Mouse (Mus musculus) myocyte (in vitro differentiated cells): ENCODE data around the gene Slc7a7.

Experiments used
- MAX ChIP-seq: IDR thresholded peaks from one replicate; pipeline ENCODE4 v1.6.1; 2011; ENCODE audit warnings: low read depth, mild to moderate bottlenecking, control low read depth
- MYOD1 ChIP-seq, 3 experiments: IDR thresholded peaks; one replicate each; pipeline ENCODE4 v1.6.1; 2011; ENCODE audit warnings: control low read depth in 2 of 3, low read depth in 2 of 3, mild to moderate bottlenecking in 2 of 3, moderate library complexity in 1 of 3; ENCODE audit not compliant: insufficient read length in 2 of 3, control insufficient read depth in 1 of 3
- POLR2A ChIP-seq: IDR thresholded peaks from one replicate; pipeline ENCODE4 v1.6.1; 2011; ENCODE audit warnings: low read depth, mild to moderate bottlenecking, control low read depth, moderate library complexity; ENCODE audit not compliant: insufficient read length
- POLR2AphosphoS2 ChIP-seq: IDR thresholded peaks from one replicate; pipeline ENCODE4 v1.6.1; 2011; ENCODE audit warnings: low read depth, control low read depth; ENCODE audit not compliant: insufficient read length
- SRF ChIP-seq: IDR thresholded peaks from one replicate; pipeline ENCODE4 v1.6.1; 2011; ENCODE audit warnings: low read depth; ENCODE audit not compliant: control insufficient read depth, insufficient read length
- TCF12 ChIP-seq: IDR thresholded peaks from one replicate; pipeline ENCODE4 v1.6.1; 2011; ENCODE audit warnings: mild to moderate bottlenecking, control low read depth; ENCODE audit not compliant: poor library complexity, insufficient read depth, severe bottlenecking
- USF1 ChIP-seq: IDR thresholded peaks from one replicate; pipeline ENCODE4 v1.6.1; 2011; ENCODE audit warnings: low read depth, mild to moderate bottlenecking, control low read depth, moderate library complexity

GRCm38 (mm10) chr14:54439610-54440009 lies 22.0 kb upstream of the Slc7a7 start:
- TF ChIP-seq POLR2A (no peak), USF1 (no peak), POLR2AphosphoS2 (no peak), TCF12 (no peak), MAX (no peak), MYOD1 (IDR thresholded peaks at IDR 0.05; ENCODE audit: control insufficient read depth in 1 of 3, insufficient read length in 2 of 3, low read depth in 2 of 3) (no peak), SRF (no peak)
